Mouse (Mus musculus) T-helper 2 cell (primary cell): ENCODE measurements around the gene Dapk1.

ENCODE experiments used
- in situ Hi-C: fragments of 300-600 bp; cut with MboI, MseI; formaldehyde crosslinking; loops from one replicate; pipeline ENCODE4 v1.15.1; 2025; ENCODE audit warnings: high pct_unique_total_duplicates

The Dapk1 gene

GRCm38 (mm10) chr13:60737632-60738324 is 136.0 kb downstream of the Dapk1 start:
- in situ Hi-C loops: loop anchor here (5.0 to 25.0 kb wide), 2 partner anchors 150 to 900 kb away; no protein-coding TSS in a partner anchor

- in situ Hi-C loops: loop anchor here (5.0 to 25.0 kb wide), 2 partner anchors 151 to 901 kb away; no protein-coding TSS in a partner anchor
Observed at GRCm38 (mm10) chr13:60738429-60738828, 136.7 kb downstream of the Dapk1 start.

- in situ Hi-C loops: loop anchor here (5.0 to 25.0 kb wide), 2 partner anchors 263 to 903 kb away; no protein-coding TSS in a partner anchor
Observed at GRCm38 (mm10) chr13:60740248-60740647, 138.5 kb downstream of the Dapk1 start.

- in situ Hi-C loops: loop anchor here (5.0 to 25.0 kb wide), 2 partner anchors 265 to 905 kb away; no protein-coding TSS in a partner anchor
Observed at GRCm38 (mm10) chr13:60742611-60743010, 140.9 kb downstream of the Dapk1 start.

- in situ Hi-C loops: loop anchor here (5.0 to 25.0 kb wide), 2 partner anchors 266 to 906 kb away; no protein-coding TSS in a partner anchor
Observed at GRCm38 (mm10) chr13:60743381-60744077, 141.8 kb downstream of the Dapk1 start.

- in situ Hi-C loops: loop anchor here (5.0 to 25.0 kb wide), 2 partner anchors 267 to 907 kb away; no protein-coding TSS in a partner anchor
Observed at GRCm38 (mm10) chr13:60744078-60744460, 142.3 kb downstream of the Dapk1 start.

GRCm38 (mm10) chr13:60744736-60745135 is 143.0 kb downstream of the Dapk1 start:
- in situ Hi-C loops: loop anchor here (5.0 to 25.0 kb wide), 2 partner anchors 267 to 907 kb away; no protein-coding TSS in a partner anchor

GRCm38 (mm10) chr13:60745358-60745757 is 143.6 kb downstream of the Dapk1 start:
- in situ Hi-C loops: loop anchor here (25.0 kb wide), 1 partner anchor 908 kb away; no protein-coding TSS in a partner anchor

- in situ Hi-C loops: loop anchor here (25.0 kb wide), 1 partner anchor 909 kb away; no protein-coding TSS in a partner anchor
Observed at GRCm38 (mm10) chr13:60746271-60746670, 144.5 kb downstream of the Dapk1 start.

GRCm38 (mm10) chr13:60747201-60747600 is 145.5 kb downstream of the Dapk1 start:
- in situ Hi-C loops: loop anchor here (25.0 kb wide), 1 partner anchor 910 kb away; no protein-coding TSS in a partner anchor

- in situ Hi-C loops: loop anchor here (25.0 kb wide), 1 partner anchor 911 kb away; no protein-coding TSS in a partner anchor
Observed at GRCm38 (mm10) chr13:60748556-60748955, 146.8 kb downstream of the Dapk1 start.

GRCm38 (mm10) chr13:60750930-60751329 is 149.2 kb downstream of the Dapk1 start:
- in situ Hi-C loops: no loop called here

- in situ Hi-C loops: no loop called here
Observed at GRCm38 (mm10) chr13:60753216-60753615, 151.5 kb downstream of the Dapk1 start.

- in situ Hi-C loops: loop anchor here (5.0 kb wide), 1 partner anchor 487 kb away; no protein-coding TSS in a partner anchor
Observed at GRCm38 (mm10) chr13:60755251-60755650, 153.5 kb downstream of the Dapk1 start.

- in situ Hi-C loops: loop anchor here (5.0 kb wide), 1 partner anchor 485 kb away; no protein-coding TSS in a partner anchor
Observed at GRCm38 (mm10) chr13:60757292-60757691, 155.5 kb downstream of the Dapk1 start.

GRCm38 (mm10) chr13:60759136-60759535 is 157.4 kb downstream of the Dapk1 start:
- in situ Hi-C loops: loop anchor here (5.0 kb wide), 1 partner anchor 483 kb away; no protein-coding TSS in a partner anchor

- in situ Hi-C loops: loop anchor here (5.0 kb wide), 1 partner anchor 57 kb away; no protein-coding TSS in a partner anchor
Observed at GRCm38 (mm10) chr13:60760392-60760791, 158.6 kb downstream of the Dapk1 start.

GRCm38 (mm10) chr13:60761161-60761560 is 159.4 kb downstream of the Dapk1 start:
- in situ Hi-C loops: loop anchor here (5.0 kb wide), 1 partner anchor 56 kb away; no protein-coding TSS in a partner anchor

- in situ Hi-C loops: no loop called here
Observed at GRCm38 (mm10) chr13:60780534-60780933, 178.8 kb downstream of the Dapk1 start.

GRCm38 (mm10) chr13:60783301-60783700 is 181.6 kb downstream of the Dapk1 start:
- in situ Hi-C loops: no loop called here

GRCm38 (mm10) chr13:60786264-60786663 is 184.5 kb downstream of the Dapk1 start, which contains the start of gene BC051665:
Gene BC051665, minus strand, starts transcription at chr13:60786364.
- in situ Hi-C loops: no loop called here

GRCm38 (mm10) chr13:60789466-60789865 is 187.7 kb downstream of the Dapk1 start:
- in situ Hi-C loops: no loop called here
